Mouse (Mus musculus): Measurements from ENCODE around the gene Slc25a27.
A peak's percentile ranks its signal among the peaks of the same experiment; 100 is the strongest.

Slc25a27 gene

DNA sequence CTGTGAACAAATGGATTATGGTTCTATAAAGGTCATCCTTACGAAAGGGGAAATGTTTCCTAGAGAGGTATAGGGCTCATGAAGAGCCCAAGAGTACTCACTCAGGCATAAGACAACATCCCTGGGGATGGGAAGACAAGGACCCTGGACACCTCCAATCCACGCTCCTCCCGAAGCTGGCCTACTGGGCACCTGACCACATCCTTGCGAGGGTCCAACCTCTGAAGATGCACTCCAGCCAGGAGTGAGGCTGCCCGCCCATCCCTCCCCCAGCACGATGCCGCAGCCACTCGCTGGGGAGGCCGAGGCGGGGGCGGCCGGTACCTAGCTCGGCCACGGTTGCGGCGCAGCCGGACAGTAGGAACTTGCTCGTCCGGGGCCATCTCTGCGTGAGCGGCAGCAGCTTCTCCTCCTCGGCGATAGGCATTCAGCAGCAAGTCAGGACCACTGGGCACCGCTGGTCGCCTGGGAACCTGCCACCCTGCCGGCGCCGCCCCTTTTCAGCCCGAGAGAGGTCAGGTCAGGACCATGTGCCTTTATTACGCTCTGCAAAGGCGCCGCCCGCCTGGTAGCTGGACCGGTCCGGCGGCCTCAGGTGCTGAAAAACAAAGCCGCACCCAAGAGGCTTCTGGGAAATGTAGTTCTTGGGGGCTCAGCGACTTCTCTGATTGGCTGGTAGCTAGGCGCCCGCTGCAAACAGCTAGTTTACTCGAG lies at the start of gene Slc25a27:
Gene Slc25a27, minus strand, starts transcription at position 639 of the 714 bp plus-strand sequence.
- peak; percentile 59 for DNase-seq (ENCODE audit: low spot score)

GRCm38 (mm10) chr17:43716601-43717000 lies 49.6 kb upstream of the Slc25a27 start:
- DNase-seq (ENCODE audit: low spot score): no peak

DNA sequence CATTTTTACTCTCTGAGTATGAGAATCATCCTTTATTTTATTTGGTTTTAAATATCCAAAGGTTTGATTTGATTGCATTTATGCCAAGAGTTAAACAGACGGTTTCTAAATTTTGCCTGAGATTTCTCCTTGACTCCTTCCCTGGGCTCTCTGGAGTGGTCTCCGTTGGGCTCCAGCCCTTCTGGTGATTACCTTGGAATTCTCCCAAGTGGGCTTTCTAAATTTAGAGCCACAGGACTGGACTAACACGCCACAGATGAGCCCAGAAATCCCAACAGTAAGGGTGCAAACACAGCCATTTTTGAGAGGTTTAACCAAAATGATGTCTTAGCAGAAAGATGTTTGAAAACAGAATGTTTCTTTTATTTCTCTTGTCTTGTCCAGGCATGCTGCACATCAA lies 47.2 kb upstream of the Slc25a27 start:
- no peak for DNase-seq (ENCODE audit: low spot score)

GRCm38 (mm10) chr17:43711557-43712352 lies 44.7 kb upstream of the Slc25a27 start:
- DNase-seq (ENCODE audit: low spot score): no peak

- no peak for DNase-seq (ENCODE audit: low spot score)
Observed at GRCm38 (mm10) chr17:43707254-43707653, 40.2 kb upstream of the Slc25a27 start.

DNA sequence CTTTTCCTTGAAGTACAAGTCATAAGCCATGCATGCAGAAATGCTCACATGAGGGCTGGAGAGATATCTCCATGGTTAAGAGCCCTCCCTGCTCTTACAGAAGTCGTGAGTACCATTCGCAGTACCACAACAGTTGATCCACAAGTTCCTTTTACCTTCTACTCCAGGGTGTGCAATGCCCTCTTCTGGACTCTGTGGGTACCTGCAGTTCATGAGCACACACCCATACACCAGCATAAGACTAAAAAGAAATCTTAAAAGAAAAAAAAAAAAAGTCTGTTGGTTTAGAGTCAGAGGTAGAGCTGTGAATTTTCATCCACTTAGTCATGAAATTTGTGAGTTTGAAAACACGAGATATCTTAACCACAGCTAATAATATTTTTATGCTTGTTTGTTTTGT lies 39.7 kb upstream of the Slc25a27 start:
- DNase-seq (ENCODE audit: low spot score): no peak

DNA sequence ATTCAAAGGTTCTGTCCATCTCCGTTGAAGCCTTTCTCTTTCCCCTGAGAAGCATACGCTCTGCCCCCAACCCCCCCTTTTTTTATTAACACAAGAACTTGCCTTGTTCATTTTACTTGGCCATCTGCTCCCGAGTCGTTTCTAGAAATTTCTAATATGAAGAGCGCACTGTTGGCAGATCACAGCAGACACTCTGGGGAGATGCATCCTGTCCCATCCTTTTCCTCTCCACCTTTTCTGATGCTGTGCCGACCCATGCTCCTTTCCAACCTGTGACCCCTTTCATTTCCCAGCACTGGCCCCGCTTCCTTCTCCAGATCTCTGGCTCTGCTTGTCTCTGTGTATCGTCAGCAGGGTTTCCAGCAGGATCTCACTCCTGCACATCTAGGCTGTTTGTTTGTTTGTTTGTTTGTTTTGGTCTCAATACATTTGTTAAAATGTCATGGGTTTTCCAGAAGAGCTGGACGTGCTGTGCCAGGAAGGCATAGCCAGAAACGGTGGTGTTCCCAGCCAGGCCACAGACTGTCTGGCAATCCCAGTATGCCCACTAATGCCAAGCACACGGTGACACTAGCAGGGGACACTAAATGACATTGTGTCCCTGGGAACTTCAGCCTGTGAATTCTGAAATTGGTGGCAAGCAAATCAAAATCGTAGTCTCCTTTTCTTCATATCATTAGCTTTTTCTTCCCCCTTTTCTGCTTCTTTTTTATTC lies 37.4 kb upstream of the Slc25a27 start:
- no peak for DNase-seq (ENCODE audit: low spot score)

DNA sequence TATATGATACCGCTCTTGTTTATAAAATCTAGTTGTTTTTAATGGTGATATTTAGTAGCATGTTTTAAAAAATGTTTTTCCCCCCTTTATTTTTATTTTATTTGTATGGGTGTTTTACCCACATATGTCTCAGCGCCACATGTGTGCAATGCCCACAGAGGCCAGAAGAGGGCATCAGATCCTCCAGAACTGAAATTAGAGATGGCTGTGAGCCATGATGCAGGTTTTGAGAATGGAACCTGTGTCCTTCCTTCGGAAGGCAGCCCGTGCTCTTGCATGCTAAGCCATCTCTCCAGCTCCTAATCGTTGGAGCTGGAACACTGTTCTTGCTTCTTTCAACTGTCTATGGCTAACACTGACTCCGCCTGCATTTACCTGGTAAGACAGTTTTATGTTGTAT lies 34.0 kb upstream of the Slc25a27 start:
- DNase-seq (ENCODE audit: low spot score): peak; percentile 12

GRCm38 (mm10) chr17:43698997-43699649 lies 32.1 kb upstream of the Slc25a27 start:
- peak; percentile 53 for DNase-seq (ENCODE audit: low spot score)

- DNase-seq (ENCODE audit: low spot score): no peak
Observed at GRCm38 (mm10) chr17:43689591-43689990, 22.6 kb upstream of the Slc25a27 start.

GRCm38 (mm10) chr17:43684638-43685037 lies 17.6 kb upstream of the Slc25a27 start:
- no peak for DNase-seq (ENCODE audit: low spot score)

- DNase-seq (ENCODE audit: low spot score): no peak
Observed at GRCm38 (mm10) chr17:43684086-43684485, 17.1 kb upstream of the Slc25a27 start.

- DNase-seq (ENCODE audit: low spot score): no peak
Observed at GRCm38 (mm10) chr17:43677317-43677716, 10.3 kb upstream of the Slc25a27 start.

DNA sequence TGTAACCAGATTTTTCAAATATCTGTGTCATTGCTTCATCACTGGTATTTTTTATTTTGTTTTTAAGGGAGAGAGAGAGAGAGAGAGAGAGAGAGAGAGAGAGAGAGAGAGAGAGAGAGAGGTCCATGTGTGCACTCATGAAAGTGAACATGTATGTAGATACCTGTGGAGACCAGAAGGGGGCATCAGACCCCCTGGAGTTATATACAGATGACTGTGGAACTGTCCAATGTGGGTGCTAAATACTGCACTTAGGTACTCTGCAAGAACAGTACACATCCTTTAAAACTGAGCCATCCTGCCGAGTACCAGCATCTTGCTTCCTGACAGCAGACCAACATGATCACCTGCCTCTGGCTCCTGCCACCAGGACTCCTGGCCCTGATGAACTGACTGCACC lies 9.2 kb upstream of the Slc25a27 start:
- no peak for DNase-seq (ENCODE audit: low spot score)

GRCm38 (mm10) chr17:43675228-43675627 lies 8.2 kb upstream of the Slc25a27 start:
- DNase-seq (ENCODE audit: low spot score): no peak

GRCm38 (mm10) chr17:43671907-43672306 lies 4.9 kb upstream of the Slc25a27 start:
- DNase-seq (ENCODE audit: low spot score): no peak

DNA sequence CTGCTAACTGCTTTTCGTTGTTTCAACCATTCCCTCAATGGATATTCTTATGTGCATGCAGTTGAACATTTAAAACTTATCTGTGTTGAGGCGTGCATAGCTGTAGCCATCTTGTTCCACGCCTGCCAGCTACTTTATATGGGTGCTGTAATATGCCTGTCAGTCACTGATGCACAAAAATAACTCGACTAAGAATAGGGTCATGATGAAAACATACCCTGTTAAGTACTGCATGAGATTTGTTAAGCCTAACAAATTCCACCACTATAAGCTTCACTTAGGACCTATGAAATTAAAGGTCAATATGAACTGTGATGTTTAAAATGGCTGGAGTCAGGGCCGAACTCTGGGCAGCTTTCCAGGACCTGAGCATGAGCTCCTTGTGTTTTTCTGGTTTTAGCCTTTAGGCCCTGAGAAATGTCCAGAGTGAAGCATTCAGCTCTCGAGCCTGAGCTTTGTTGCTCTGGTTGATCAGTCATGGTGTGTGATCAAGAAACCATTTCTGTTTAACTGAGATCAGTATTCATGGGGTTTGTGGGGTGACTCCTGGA lies 2.2 kb upstream of the Slc25a27 start:
- DNase-seq (ENCODE audit: low spot score): no peak

- no peak for DNase-seq (ENCODE audit: low spot score)
Observed at GRCm38 (mm10) chr17:43667290-43667843, 353 bp upstream of the Slc25a27 start, which contains the start of gene Cyp39a1. TSS of gene Cyp39a1 (plus strand) at chr17:43667425.

DNA sequence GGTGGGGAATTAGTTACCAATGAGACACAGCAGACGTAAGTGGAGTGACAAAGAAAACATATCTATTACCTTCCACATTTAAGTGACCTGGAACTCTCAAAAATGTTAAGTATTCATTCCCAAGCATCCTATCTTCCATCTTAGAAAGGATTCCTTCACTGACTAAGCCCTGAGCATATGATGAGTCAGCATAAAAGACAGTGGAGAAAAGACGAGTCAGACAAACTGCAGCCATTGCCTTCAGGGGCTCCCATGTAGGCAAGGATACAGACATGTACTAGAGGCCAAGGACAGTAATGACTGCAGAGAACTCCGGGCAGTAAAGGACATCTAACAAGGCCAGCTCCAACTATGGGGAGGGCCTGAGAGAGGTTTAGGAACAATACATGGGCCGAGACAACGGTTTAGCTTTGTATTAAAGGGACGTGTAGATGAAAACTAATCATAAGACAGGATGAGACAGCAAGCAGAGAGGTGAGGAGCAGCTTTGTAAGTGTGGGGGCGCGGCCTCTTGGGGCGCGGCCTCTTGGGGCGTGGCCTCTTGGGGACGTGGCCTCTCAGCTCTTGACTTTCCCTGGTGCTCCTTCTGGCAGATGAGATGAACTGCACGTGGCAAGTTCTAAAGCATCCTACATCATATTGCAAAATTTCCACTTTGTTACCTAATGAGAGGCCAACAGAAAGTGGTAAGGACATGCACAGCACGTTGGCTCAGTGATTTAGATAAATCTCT lies 15.5 kb downstream of the Slc25a27 start:
- no peak for DNase-seq (ENCODE audit: low spot score)

DNA sequence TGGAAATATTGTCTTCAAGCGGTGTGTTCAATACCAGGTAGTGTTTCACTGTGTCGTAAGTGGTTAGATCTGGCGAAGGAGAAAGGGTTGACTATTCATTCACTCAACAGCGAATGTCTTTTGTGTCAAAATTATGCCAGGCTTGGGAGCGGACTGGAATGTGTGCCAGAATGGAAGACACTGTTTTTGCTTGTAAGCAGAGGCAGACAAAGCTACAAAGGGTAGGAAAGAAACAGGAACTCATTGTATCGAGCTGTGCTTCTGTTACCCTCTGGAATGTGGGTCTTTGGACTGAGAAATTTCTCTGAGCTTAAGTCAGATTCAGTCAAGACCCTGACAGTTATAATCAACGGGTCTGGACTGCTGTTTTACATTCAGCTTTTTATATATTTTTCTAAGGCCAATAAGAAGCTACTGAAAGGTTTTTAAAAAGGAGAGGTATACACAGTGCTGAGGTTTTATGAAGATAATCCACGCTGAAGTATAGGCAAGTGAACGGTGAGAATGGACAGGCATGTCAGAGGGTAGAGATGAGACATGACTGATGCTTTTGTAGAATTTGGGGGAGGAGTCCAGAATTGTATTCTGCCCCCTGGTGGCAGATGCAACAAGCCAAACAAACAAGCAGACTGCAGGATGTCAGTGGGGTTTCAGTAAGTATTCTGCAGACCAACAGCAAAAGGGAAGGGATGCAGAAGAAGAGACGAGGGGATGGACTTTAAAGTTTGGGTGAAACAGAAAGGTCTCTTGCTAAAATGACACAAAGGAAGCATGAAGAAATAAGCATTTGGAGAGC lies 17.2 kb downstream of the Slc25a27 start:
- DNase-seq (ENCODE audit: low spot score): peak; percentile 11

All from c-Kit-positive CD71-positive TER-119-positive erythroid progenitor cells, embryonic 14.5 days (primary cell).